Mouse (Mus musculus) left cerebral cortex, postnatal 25 days (tissue): ENCODE results near the gene Ccdc160. TPM values are rescaled to one million over a fixed set of nuclear protein-coding genes. Genes with fewer than 3 reads are reported as not detected.

Source experiments
- DNase-seq, 2 experiments: peaks; one replicate each; pipeline ENCODE4 v3.0.0; 2022; ENCODE audit warnings: low spot score in 2 of 2, mixed read lengths in 1 of 2
- intact Hi-C: fragments of 180-260 bp; cut with DNase I; formaldehyde crosslinking; loops from one replicate; pipeline ENCODE4 v1.15.1; 2025
- total RNA-seq, 2 experiments: library from RNA; stranded (reverse); gene quantifications; 2 replicates each; pipeline ENCODE4 v1.2.3; 2021

Gene Ccdc160
- total RNA-seq, result 1 to 10 TPM; 2.5 to 3.4 TPM

DNA sequence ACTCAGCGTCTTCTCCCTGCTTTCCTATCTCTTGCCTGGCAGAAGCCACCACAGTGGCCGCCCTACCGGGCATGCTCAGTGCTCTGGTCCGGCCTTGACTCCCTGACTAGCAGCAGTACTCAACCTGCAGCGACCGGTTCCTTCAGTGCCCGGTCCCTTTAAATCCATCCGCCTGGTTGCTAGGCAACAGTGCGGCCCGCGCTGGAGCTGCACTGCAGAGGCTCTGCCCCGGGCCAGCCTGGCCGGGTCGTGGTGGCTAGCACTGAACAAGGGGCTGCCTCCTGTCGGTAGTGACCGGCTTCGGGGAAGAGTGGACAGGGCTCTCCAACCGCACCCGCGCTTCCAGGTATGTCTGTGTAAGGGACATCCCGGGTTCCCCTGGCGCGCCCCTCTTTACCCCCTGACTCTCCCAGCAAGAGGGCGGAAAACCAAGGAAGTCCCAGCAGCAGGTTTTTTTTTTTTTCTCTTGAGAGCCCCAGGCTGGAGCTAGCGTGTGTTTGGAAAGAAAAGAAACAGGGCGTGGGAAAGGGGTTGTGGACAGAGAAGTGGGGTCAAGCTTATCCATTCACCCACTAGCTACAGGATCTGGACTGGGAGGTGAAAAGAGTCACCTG is at the start of gene Ccdc160:
Gene Ccdc160 (plus strand): TSS at position 221 of the 614 bp plus-strand sequence.
- intact Hi-C loops, result loop anchor here (10.0 kb wide), 1 partner anchor 144 kb away; no protein-coding TSS in a partner anchor
- peak; percentile 56 to 69 for DNase-seq

DNA sequence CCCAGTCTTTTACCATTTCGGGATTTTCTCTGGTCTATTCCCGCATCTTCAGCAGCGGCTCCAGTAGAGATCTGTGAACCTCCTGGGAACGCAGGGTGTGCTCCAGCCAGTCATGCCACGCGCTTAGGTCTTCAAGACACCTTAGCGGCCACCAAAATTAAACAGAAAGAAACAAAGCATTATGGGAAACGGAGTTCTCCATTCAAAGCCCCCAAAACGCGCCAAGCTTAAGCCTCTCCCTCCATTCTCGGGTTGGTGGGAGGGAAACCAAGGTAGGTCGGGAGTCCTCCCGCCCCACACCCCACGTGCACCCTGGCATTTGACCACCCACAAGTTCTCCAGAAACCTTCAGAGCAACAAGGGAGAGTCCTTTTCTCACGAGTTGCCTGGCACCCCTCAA is 47.2 kb upstream of the Ccdc160 start:
- intact Hi-C loops, result no loop called here
- no peak for DNase-seq

DNA sequence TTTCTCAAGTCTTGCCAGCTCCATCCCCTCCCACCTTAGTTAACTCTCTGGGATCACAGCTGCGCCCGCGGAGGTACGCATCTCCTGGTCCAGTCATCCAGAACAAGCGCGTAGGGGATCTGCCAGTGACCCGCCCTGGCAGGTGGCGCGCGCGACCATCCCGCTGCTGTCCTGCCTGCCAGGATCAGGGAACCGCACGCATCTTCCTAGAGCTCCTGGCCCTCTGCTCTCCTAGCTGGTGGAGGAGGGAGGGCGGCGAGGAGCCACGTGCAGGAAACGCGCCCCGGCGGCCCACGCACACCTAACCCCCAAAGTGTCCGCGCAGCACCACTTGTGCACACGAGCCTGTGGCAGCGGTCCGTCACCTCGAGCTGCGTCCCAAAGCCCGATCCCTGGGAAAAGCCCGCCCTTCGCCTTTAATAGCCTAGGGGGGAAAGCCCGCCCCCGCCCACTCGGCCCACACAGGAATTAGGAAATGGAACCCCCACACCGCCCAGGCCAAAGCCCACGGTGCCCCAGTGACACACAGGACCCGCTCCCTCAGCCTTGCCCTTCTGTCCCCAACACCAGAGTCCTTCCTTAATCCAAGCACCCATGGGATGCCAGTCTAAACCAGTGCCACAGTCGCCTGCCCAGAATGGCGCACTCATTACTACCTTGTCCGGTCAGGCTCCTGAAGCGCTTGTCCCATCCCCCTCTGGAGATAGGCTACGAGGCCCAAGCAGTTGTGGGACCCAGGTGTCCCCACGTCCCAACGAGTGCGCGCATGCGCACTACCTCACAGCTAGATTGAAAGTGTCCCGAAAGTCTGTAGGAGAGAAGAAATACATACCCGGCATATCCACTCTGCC is 46.6 kb upstream of the Ccdc160 start:
- intact Hi-C loops, result no loop called here
- no peak for DNase-seq

DNA sequence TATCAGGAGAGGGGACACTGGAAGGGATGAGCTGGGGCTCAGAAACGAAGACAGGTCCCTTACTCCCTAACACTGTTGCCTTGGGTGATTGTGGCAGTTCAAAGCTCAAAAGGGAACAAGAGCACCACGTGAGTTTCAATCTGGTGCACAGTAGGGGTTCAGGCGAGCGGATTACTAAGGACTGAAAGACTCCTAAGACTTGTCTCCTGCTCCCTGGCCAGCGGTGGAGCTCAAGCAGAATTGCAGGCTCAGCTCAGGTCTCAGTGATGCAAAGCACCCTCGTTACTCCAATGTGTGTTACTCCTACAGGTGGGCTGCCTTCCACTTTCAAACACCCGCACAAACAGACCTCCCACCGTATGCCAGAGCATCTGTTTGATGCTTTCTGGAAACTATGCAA is 45.5 kb upstream of the Ccdc160 start:
- intact Hi-C loops, result no loop called here
- peak in 1 of 2 experiments; percentile 11 for DNase-seq

DNA sequence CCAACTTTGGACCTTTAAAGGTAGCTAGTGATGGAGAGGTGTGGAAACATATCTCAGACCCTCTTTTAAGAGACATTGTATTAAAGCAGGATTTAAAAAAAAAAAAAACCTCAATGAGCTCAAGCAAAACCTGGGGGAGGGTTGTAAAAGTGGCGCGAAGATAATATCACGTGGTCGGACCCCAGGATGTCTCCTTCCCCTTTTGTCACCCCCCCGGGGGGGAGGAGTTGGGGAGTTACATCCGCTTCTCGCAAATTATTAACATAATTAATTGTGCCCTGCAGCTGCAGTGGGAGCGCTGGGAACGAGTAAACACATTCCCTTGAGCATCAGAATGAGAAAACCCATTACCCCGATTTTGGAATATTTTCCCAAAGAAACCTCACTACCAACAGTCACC is 45.1 kb upstream of the Ccdc160 start:
- DNase-seq, result no peak
- intact Hi-C loops, result no loop called here

DNA sequence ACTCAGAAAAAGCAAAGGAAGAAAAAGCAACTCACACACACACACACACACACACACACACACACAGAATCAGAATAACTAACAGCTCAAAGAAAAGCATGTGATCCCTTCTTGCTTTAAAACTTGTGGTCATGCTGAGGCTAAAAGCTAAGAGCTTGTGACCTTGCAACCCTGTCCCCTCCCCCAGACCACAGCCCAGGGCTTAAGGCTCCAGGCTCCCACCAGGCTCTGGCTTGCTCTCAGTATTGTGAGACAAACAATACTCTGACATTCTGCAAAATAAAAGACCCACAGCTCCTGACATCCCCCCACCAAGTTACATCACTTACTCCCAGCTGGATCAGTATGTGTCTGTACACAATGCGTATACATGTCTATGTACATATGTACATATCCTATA is 44.2 kb upstream of the Ccdc160 start:
- no peak for DNase-seq
- intact Hi-C loops, result no loop called here

DNA sequence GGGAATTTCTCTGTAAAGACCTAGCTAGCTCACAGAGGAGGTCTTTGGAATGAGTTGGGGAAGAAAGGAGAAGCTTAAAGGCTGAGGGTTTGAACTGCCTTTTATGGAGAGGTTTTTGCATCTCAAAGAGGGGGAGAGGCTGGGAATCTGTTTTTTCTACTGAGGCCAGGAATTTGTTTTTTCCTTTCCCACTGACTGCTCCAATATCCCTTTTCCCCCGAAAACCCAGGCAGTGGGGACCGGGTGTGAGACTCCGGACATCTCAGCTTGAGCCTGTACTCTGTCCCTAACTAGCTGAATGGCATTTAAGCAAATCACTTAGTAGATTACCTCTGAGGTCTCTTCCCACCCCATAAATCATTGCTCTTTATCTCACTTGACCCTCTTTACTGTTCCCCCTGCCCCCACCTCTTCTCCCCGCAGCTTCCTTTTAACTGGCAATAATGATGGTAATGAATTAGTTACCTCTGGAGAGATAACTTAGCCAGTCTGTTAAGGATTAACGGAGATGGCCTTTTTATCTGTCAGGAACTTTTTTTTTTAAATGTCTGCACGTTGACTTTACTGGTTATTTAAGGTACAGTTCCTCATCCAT is 37.4 kb upstream of the Ccdc160 start:
- intact Hi-C loops, result no loop called here
- DNase-seq, result no peak

DNA sequence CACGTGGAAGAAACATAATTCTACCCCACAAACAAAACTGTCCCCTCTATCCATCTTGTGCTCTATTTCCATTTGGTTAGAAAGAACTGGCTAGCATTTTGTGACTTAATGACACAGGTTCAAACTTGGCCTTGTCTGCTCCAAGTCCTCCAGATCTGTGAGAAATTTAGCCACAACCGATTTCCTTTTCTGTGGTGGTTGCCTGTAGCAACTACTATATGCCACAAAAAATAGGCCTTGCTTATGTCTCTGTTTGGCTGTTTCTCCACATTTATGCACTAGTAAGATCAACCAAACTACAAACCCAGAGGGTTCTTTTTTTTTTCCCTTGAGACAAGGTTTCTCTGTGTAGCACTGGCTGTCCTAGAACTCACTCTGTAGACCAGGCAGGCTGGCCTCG is 33.8 kb upstream of the Ccdc160 start:
- intact Hi-C loops, result no loop called here
- no peak for DNase-seq

DNA sequence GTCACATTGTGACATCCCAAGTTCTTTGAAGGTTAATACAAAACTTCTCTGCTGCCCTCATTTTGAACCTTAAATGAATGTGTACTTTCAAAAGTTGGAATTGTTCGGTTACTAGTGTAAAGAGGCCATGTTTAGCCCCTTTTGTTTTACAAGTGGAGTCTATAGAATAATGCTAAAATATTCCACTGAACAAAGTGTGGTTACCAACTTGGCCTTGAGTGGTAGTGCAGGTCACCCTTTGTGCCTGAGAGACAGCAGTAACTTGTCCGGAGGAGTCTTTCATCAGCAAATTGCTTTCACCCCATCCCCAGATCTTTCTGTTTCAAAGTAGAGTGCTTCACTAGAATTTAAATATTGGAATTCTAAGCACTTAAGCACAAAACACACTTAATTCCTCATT is 31.8 kb upstream of the Ccdc160 start:
- intact Hi-C loops, result no loop called here

DNA sequence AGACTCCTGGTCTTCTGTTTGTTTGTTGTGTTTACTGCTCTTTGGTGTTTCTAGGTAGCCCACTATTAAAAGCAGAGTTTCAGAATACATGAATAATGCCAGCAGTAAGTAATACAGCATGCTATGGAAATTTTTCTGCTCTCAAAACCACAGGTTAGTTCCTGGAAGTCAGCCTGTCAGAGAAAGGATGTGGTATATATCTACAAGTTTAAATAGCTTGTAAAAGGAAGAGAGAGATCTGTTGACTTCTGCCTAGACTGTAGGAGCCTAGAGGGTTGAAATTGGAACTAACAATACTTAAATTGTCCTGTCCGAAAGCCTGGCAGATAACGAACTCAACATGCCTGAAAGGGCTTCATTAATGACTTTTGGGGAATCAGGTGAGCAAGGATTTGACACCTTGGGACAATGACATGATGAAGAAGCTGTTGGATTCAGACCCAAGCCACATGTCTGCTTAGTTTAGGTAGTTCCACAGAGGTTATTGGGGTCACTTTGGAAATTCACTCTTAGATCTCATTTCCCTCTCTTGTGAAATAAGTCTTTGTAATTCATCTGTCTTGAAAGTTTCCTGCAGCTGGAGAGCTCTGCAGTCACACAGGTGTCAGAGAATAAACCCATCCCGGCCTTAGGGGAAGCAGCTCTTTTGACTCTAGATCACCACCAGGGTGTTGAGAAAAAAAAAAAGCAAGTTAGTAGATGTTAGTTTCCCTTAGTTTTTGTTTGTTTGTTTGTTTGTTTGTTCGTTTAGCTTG is 30.6 kb upstream of the Ccdc160 start:
- no peak for DNase-seq
- intact Hi-C loops, result no loop called here

More for the DNA sequence above, 31.8 kb upstream of the Ccdc160 start:
- DNase-seq, result no peak

DNA sequence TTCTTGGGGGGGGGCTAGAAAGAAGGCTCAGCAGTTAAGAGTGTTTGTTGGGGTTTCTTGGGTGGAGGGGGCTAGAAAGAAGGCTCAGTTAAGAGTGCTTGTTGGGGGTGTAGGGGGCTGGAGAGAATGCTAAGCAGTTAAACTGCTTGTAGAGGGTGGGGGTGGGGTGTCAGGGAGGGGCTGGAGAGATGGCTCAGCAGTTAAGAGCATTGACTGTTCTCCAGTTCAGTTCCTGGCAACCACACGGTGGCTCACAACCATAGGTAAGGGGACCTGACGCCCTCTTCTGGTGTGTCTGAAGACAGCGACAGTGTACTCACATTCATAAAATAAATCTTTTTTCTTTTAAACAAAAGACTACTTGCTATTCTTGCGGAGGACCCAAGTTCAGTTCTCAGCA is 28.8 kb upstream of the Ccdc160 start:
- DNase-seq, result no peak
- intact Hi-C loops, result no loop called here

DNA sequence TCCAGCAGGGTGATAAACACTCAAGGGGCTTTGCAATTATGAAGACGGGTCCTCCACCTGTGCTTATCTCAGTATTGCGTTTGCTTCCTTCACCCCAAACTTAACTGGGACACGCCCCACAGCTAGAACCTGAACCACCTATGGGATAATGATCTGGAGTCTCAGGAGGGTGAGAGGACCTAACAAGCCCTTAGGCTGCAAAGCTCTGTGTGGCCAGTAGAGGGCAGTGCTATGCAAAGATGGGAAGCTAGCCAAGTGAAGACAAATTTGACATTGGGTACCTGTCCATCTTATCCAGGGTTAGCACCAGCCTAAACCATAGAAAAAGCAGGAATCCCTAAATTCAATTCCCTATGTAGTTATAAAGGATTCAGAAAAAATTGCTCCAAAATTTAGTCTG is 15.0 kb upstream of the Ccdc160 start:
- DNase-seq, result peak in 1 of 2 experiments; percentile 8

DNA sequence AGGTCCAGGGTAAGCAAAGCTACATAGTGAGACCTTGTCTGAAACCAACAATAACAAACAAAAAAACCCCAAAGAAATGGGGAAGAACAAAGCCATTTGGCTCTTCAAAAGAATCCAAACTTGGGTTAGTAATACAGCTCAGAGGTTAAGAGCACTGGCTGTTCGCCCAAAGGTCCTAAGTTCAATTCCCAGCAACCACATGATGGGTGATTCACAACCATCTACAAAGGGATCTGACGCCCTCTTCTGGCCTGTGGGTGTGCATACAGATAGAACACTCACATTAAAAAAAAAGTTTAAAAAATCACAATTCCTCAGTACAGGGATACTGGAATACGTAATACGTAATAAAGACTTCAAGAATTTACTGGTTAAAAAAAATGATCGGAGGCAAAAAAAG is 13.3 kb upstream of the Ccdc160 start:
- intact Hi-C loops, result no loop called here
- no peak for DNase-seq

More for the DNA sequence above, 15.0 kb upstream of the Ccdc160 start:
- intact Hi-C loops, result no loop called here

DNA sequence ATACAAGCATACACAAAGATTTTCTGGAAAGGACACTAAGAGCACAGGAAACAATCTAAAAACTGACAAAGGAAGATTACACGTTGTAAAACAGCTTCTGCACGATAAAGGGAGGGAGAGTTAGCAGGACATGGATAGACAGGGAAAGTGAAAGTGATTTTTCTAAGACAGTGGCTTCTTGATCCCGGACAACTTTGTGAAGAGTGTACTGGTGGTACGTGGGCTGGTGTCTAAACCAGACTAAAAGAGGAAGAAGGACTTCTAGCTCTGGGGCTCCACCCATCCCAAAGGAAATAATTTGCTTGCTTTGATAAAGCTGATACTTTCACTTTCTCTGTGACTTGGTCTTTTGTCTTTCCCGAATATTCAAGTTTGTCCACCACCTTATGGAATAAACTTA is 7.1 kb upstream of the Ccdc160 start:
- intact Hi-C loops, result no loop called here
- DNase-seq, result no peak

DNA sequence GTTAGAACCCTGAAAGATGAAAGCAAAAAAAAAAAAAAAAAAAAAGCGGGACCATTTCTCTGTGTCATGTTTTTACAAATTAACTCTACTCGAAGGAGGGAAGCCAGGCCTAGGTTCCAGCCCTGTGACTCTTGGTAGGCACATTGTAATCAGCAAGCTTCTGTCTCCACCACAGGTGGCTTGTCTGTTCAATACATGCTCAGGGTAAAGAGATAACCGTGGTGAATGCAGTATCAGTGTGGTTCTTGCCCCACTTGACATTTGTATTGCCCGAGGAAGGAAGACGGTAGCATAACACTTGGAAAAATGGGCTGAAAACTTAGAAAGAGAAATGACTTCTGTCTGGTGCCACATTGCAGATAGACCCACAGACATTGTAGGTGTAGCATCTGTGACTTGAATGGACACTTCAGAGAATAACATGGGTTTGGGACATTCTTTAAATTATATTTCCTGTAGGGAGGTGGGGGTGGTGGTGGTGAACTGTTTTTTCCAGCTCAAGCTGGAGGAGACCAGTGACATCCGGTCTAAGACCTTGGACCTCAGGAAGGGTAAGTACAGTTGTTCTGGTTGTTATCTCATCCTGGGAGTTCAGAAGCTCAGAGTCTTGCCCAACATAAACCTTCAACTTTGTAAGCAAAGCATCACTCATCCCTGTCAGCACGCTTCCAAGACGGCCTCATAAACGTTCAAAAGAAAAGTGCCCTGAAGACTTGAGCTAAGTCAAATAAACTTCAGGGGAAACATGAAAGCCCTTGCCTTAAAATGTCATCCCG is 1.1 kb downstream of the Ccdc160 start:
- no peak for DNase-seq
- intact Hi-C loops, result loop anchor here (10.0 kb wide), 1 partner anchor 143 kb away; no protein-coding TSS in a partner anchor

DNA sequence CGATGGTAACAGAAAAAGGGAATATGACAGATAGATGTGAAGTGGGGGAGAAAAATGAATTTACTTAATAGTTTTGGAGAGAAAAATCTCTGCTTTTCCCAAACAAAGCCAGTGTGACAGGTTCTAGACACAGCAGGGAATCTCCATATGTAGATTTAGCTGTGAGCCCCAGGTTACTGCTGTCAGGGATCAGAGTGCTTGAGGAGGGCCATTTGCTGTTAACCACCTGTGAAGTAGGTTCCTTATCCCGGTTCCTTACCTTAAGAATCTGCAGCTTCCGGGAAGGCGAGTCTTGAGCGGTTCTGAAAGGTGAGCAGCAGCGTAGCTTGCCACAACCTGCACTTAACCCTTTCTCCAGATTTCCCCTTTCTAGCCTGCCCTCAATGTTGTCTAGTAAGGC is 1.9 kb downstream of the Ccdc160 start:
- no peak for DNase-seq
- intact Hi-C loops, result loop anchor here (10.0 kb wide), 1 partner anchor 142 kb away; no protein-coding TSS in a partner anchor

DNA sequence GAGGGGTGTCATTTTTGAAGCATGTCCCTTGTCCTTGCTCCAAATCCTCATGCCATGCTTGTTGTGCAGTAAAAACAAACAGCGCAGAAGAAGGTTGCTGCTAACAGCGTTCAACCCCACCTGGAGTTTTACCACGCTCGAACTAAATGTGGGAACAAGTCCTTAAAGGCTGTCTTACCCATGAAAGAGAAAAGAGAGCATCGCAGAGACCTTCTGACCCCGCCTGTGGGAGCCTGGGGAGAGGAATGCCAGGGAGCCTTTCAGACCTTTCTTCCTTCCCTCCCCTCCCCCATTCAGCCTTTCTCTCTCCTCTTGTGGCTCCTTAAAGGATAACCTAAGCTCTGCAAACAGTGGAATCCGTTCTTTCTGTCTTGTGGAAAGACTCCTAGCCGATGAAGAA is 4.8 kb downstream of the Ccdc160 start:
- no peak for DNase-seq
- intact Hi-C loops, result loop anchor here (10.0 kb wide), 1 partner anchor 139 kb away; no protein-coding TSS in a partner anchor

DNA sequence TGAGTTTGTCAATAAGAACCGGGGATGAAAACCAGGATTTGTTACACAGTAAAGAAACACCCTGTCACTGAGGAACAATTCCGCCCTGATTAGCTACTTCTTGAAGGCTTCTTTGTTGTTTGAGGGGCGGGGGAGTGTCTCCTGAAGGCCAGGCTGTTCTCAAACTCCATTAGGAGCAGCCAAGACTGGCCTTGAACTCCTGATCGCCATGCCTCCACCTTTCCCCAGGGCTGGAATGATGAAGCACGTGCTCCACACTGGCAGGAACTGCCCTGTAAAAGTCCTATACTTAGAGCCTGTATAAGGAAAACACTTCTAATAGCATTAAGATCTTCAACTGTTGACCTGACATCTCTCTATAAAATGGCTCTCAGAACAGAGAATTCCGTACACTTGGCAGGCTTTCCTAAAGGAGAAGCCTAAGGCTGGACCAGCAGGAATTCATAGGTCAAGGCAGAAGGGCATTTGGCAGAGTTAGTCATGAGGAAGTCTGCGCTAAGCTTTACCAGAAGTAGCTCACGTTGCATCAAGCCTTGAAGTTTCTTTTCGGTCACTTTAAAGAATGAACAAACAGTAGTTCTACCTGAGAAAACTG is 6.1 kb downstream of the Ccdc160 start:
- DNase-seq, result no peak
- intact Hi-C loops, result loop anchor here (10.0 kb wide), 1 partner anchor 138 kb away; no protein-coding TSS in a partner anchor

DNA sequence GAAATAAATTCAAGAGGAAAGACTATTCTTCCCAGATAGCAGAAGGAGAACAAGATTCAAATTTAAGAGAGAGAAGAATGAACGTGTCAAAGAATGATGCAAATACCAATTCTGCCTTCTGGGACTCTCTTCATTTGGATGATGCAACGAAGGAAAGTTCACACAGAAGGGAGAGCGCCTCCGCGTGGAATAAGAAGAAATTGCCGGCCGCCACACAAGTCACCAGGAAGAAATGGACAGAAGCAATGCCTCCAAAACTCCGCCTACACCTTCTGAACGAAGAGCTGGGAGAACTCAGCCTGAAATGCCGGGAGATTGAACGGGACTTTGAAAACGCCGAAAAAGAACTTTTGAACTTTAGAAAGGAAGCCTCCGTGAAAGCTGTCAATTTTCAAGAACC is 7.3 kb downstream of the Ccdc160 start:
- no peak for DNase-seq
- intact Hi-C loops, result loop anchor here (10.0 kb wide), 1 partner anchor 137 kb away; no protein-coding TSS in a partner anchor
